Mouse (Mus musculus) forebrain, embryonic 15.5 days (tissue): ENCODE data around the gene Zfp976. TPM values are rescaled to one million over a fixed set of nuclear protein-coding genes. Genes with fewer than 3 reads are reported as not detected.

Source experiments
- microRNA-seq: library from miRNA; unstranded; fragments of <30 nt; microRNA quantifications from one replicate; pipeline ENCODE4, GENCODE M21; 2016
- polyA plus RNA-seq: library from polyadenylated mRNA; unstranded; fragments of >200 nt; fragmentation: Nextera tagmentation; extraction: Ambion mirVana; gene quantifications from 2 replicates; pipeline ENCODE4 v1.2.1, GENCODE M21; 2015

The Zfp976 gene
- polyA plus RNA-seq, 1 experiment from 2014 or later: 3.2 TPM

Small RNAs within 50 kb of the gene (microRNA-seq; reads per million reads assigned to microRNA genes)
- gene Gm24938: not detected

Other genes with a start within 250 kb of the Zfp976 start
- gene 4933421I07Rik, start 194.5 kb downstream of the Zfp976 start, polyA plus RNA-seq: not detected in 2 replicates
- 16.5 and 17.7 TPM in 2 replicates for gene Zfp141, start 136.8 kb downstream of the Zfp976 start, polyA plus RNA-seq
- gene Gm21028, start 64.0 kb downstream of the Zfp976 start, polyA plus RNA-seq: 6.4 TPM in 1 of 2 replicates, not detected in the other
- gene Zfp977, start 50.0 kb downstream of the Zfp976 start, polyA plus RNA-seq: 1.4 and 1.9 TPM in 2 replicates
- gene Zfp975, start 50.2 kb upstream of the Zfp976 start, polyA plus RNA-seq: 5.3 and 5.4 TPM in 2 replicates
- gene Gm17067, start 84.4 kb upstream of the Zfp976 start, polyA plus RNA-seq: not detected in 2 replicates
- not detected in 2 replicates for gene Vmn2r62, start 150.9 kb upstream of the Zfp976 start, polyA plus RNA-seq
- not detected in 2 replicates for gene Gm2381, start 224.6 kb upstream of the Zfp976 start, polyA plus RNA-seq